ENCODE assay signal across 9 mouse cellular contexts in genomic region chr9:35188700-35189099, GRCm38 (mm10). TPM values are rescaled to one million over a fixed set of nuclear protein-coding genes. Genes with fewer than 3 reads are reported as not detected.
DNase-seq lines count a peak whose midpoint lies in the region; ATAC-seq and TF ChIP-seq lines count a peak whose summit lies in the region.
"Had no signal": no experiment of that assay in that cellular context is flagged by ENCODE, and none has a peak within 500 bp of the region (broad histone marks: within the 10 kb centered on the region; RNA-seq: fewer than 3 reads in every experiment).

No protein-coding gene starts in this region.

- H3K4me3 ChIP-seq in forebrain, embryonic 15.5 days: no peak overlapping the region
- H3K4me3 ChIP-seq in forebrain, embryonic 11.5 days (ENCODE audit: low read depth, low read length): no peak overlapping the region
- H3K4me3 ChIP-seq in neural tube, embryonic 13.5 days: no peak overlapping the region
- H3K4me3 ChIP-seq in kidney, adult 2 months (ENCODE audit: insufficient read depth, low read depth, low read length): no peak overlapping the region
- H3K4me3 ChIP-seq: limb, embryonic 12.5 days had no signal

- H3K4me1 ChIP-seq in forebrain, embryonic 15.5 days: peaks cover 10% of the 10 kb centered on the region
- no peaks in the 10 kb centered on the region for H3K4me1 ChIP-seq in forebrain, embryonic 11.5 days (replicated peaks; ENCODE audit: control insufficient read depth, insufficient read depth, low read length)
- no peaks in the 10 kb centered on the region for H3K4me1 ChIP-seq in neural tube, embryonic 13.5 days (replicated peaks)
- H3K4me1 ChIP-seq in kidney, adult 2 months (ENCODE audit: control insufficient read depth, insufficient read depth, low read length): no peaks in the 10 kb centered on the region
- H3K4me1 ChIP-seq: limb, embryonic 12.5 days had no signal

- WGBS in forebrain, embryonic 15.5 days: 55% methylated on average over 22 of the region's 22 CpGs
- WGBS in forebrain, embryonic 11.5 days: 77% methylated on average over 22 of the region's 22 CpGs
- 69% methylated on average over 22 of the region's 22 CpGs for WGBS in neural tube, embryonic 13.5 days
- 67% methylated on average over 22 of the region's 22 CpGs for WGBS in kidney, adult 2 months

- H3K36me3 ChIP-seq in forebrain, embryonic 15.5 days: no peaks in the 10 kb centered on the region
- H3K36me3 ChIP-seq in forebrain, embryonic 11.5 days (ENCODE audit: control insufficient read depth, insufficient read depth, low read length): no peaks in the 10 kb centered on the region
- peaks cover 24% of the 10 kb centered on the region; the same call in 1 of the 2 replicates for H3K36me3 ChIP-seq in neural tube, embryonic 13.5 days
- no peaks in the 10 kb centered on the region; the same call in 1 of the 2 replicates for H3K36me3 ChIP-seq in kidney, adult 2 months (ENCODE audit: control insufficient read depth, insufficient read depth, low read length)

- no peak overlapping the region for H3K9ac ChIP-seq in forebrain, embryonic 15.5 days (replicated peaks)
- no peak overlapping the region for H3K9ac ChIP-seq in forebrain, embryonic 11.5 days (ENCODE audit: low read length)
- H3K9ac ChIP-seq in neural tube, embryonic 13.5 days: no peak overlapping the region
- H3K9ac ChIP-seq: limb, embryonic 12.5 days had no signal

- H3K4me2 ChIP-seq in forebrain, embryonic 15.5 days (replicated peaks): peak overlapping the region; percentile 4; the same call in 1 of the 2 replicates
- no peak overlapping the region for H3K4me2 ChIP-seq in forebrain, embryonic 11.5 days (ENCODE audit: low read depth, low read length, severe bottlenecking)
- H3K4me2 ChIP-seq in neural tube, embryonic 13.5 days: no peak overlapping the region
- H3K4me2 ChIP-seq: limb, embryonic 12.5 days had no signal

- no peak overlapping the region; the same call in 1 of the 2 replicates for H3K27ac ChIP-seq in forebrain, embryonic 15.5 days (replicated peaks)
- H3K27ac ChIP-seq in forebrain, embryonic 11.5 days (ENCODE audit: low read depth, low read length): no peak overlapping the region
- no peak overlapping the region for H3K27ac ChIP-seq in neural tube, embryonic 13.5 days (replicated peaks)
- H3K27ac ChIP-seq in kidney, adult 2 months (ENCODE audit: insufficient read depth, low read depth, low read length): no peak overlapping the region
- H3K27ac ChIP-seq: limb, embryonic 12.5 days had no signal

- H3K27me3 ChIP-seq in forebrain, embryonic 15.5 days: no peaks in the 10 kb centered on the region
- no peaks in the 10 kb centered on the region for H3K27me3 ChIP-seq in forebrain, embryonic 11.5 days (ENCODE audit: control insufficient read depth, insufficient read depth, low read length)
- no peaks in the 10 kb centered on the region for H3K27me3 ChIP-seq in neural tube, embryonic 13.5 days
- H3K27me3 ChIP-seq in kidney, adult 2 months (replicated peaks; ENCODE audit: control insufficient read depth, insufficient read depth, low read length): no peaks in the 10 kb centered on the region
- H3K27me3 ChIP-seq: limb, embryonic 12.5 days had no signal

- no peak for TF ChIP-seq CTCF in kidney, adult 2 months (conservative IDR thresholded peaks at IDR 0.05; ENCODE audit: insufficient read depth, insufficient read length, low read depth, low read length)

- DNase-seq in forebrain, embryonic 11.5 days (ENCODE audit: low spot score): no peak
- no peak for DNase-seq in neural tube, embryonic 10.5 days (ENCODE audit: extremely low spot score, low spot score)
- peak; percentile 52 for DNase-seq in kidney, adult 2 months
- DNase-seq in lung, postnatal 36 days: peak; percentile 67
- DNase-seq in B cell, adult 2 months: no peak

- ATAC-seq in forebrain, embryonic 15.5 days (replicated peaks): peak; percentile 68
- no peak for ATAC-seq in forebrain, embryonic 11.5 days (replicated peaks; ENCODE audit: low FRiP score)
- ATAC-seq in neural tube, embryonic 13.5 days (ENCODE audit: low read depth): peak; percentile 57
- no peak; the same call in 1 of the 2 replicates for ATAC-seq in erythroid progenitor cell, adult 5-6 weeks (replicated peaks; ENCODE audit: low FRiP score, poor library complexity, severe bottlenecking)

- TF ChIP-seq POLR2A in kidney, adult 2 months (IDR thresholded peaks at IDR 0.05; ENCODE audit: low read depth, low read length): no peak

- H3K9me3 ChIP-seq in forebrain, embryonic 15.5 days: no peaks in the 10 kb centered on the region
- no peaks in the 10 kb centered on the region for H3K9me3 ChIP-seq in forebrain, embryonic 11.5 days (ENCODE audit: control insufficient read depth, low read length)
- H3K9me3 ChIP-seq in neural tube, embryonic 13.5 days: no peaks in the 10 kb centered on the region
- H3K9me3 ChIP-seq: limb, embryonic 12.5 days had no signal

RNA-seq across cellular contexts. Expression of gene Srpr, which starts 11.3 kb away (rescaled TPM):
- polyA plus RNA-seq in forebrain, embryonic 15.5 days (2015; fragmentation: Nextera tagmentation; extraction: Ambion mirVana): 49.4 and 54.4 TPM in 2 replicates
- 89.2 and 91.3 TPM in 2 replicates for polyA plus RNA-seq in forebrain, embryonic 11.5 days (2014; fragmentation: Nextera tagmentation; extraction: Ambion mirVana)
- polyA plus RNA-seq in neural tube, embryonic 13.5 days (2015; fragmentation: Nextera tagmentation; extraction: Ambion mirVana): 65.6 and 73.9 TPM in 2 replicates
- 84.9 and 85.9 TPM in 2 replicates for polyA plus RNA-seq in kidney, adult 2 months (2012; rRNA removed)
- total RNA-seq in erythroid progenitor cell, adult 5-6 weeks (2015; ENCODE audit: low replicate concordance): 34.2 and 48.6 TPM in 2 replicates
- 32.9 and 66.9 TPM in 2 replicates for total RNA-seq in erythroid progenitor cell, adult 5-6 weeks (2017; ENCODE audit: low replicate concordance)

RNA-seq across cellular contexts. Expression of gene Tirap, which starts 11.4 kb away (rescaled TPM):
- 3.8 and 4.4 TPM in 2 replicates for polyA plus RNA-seq in forebrain, embryonic 15.5 days (2015; fragmentation: Nextera tagmentation; extraction: Ambion mirVana)
- 17.1 and 17.3 TPM in 2 replicates for polyA plus RNA-seq in forebrain, embryonic 11.5 days (2014; fragmentation: Nextera tagmentation; extraction: Ambion mirVana)
- 6.6 TPM in 2 replicates for polyA plus RNA-seq in neural tube, embryonic 13.5 days (2015; fragmentation: Nextera tagmentation; extraction: Ambion mirVana)
- polyA plus RNA-seq in kidney, adult 2 months (2012; rRNA removed): 8.1 and 11.2 TPM in 2 replicates
- total RNA-seq in erythroid progenitor cell, adult 5-6 weeks (2015; ENCODE audit: low replicate concordance): 2.5 and 4.0 TPM in 2 replicates
- 0.83 and 1.2 TPM in 2 replicates for total RNA-seq in erythroid progenitor cell, adult 5-6 weeks (2017; ENCODE audit: low replicate concordance)

RNA-seq across cellular contexts. Expression of gene Dcps, which starts 12.8 kb away (rescaled TPM):
- polyA plus RNA-seq in forebrain, embryonic 15.5 days (2015; fragmentation: Nextera tagmentation; extraction: Ambion mirVana): 85.6 and 91.2 TPM in 2 replicates
- 104 and 113 TPM in 2 replicates for polyA plus RNA-seq in forebrain, embryonic 11.5 days (2014; fragmentation: Nextera tagmentation; extraction: Ambion mirVana)
- polyA plus RNA-seq in neural tube, embryonic 13.5 days (2015; fragmentation: Nextera tagmentation; extraction: Ambion mirVana): 70.9 and 72.5 TPM in 2 replicates
- polyA plus RNA-seq in kidney, adult 2 months (2012; rRNA removed): 36.2 and 41.1 TPM in 2 replicates
- total RNA-seq in erythroid progenitor cell, adult 5-6 weeks (2015; ENCODE audit: low replicate concordance): 5.4 and 17.3 TPM in 2 replicates
- total RNA-seq in erythroid progenitor cell, adult 5-6 weeks (2017; ENCODE audit: low replicate concordance): 10.3 and 18.7 TPM in 2 replicates

RNA-seq across cellular contexts. Expression of gene Foxred1, which starts 22.2 kb away (rescaled TPM):
- 42.8 and 43.4 TPM in 2 replicates for polyA plus RNA-seq in forebrain, embryonic 15.5 days (2015; fragmentation: Nextera tagmentation; extraction: Ambion mirVana)
- polyA plus RNA-seq in forebrain, embryonic 11.5 days (2014; fragmentation: Nextera tagmentation; extraction: Ambion mirVana): 45.5 and 49.2 TPM in 2 replicates
- 41.4 and 43.1 TPM in 2 replicates for polyA plus RNA-seq in neural tube, embryonic 13.5 days (2015; fragmentation: Nextera tagmentation; extraction: Ambion mirVana)
- 37.0 and 39.1 TPM in 2 replicates for polyA plus RNA-seq in kidney, adult 2 months (2012; rRNA removed)
- total RNA-seq in erythroid progenitor cell, adult 5-6 weeks (2015; ENCODE audit: low replicate concordance): 3.8 and 4.3 TPM in 2 replicates
- total RNA-seq in erythroid progenitor cell, adult 5-6 weeks (2017; ENCODE audit: low replicate concordance): 9.4 and 10.4 TPM in 2 replicates

Comparison
In these comparisons a context has a peak if more than half of its experiments do, and no peak if none do; other contexts are left out.
1. ATAC-seq: peak in forebrain, embryonic 15.5 days (single experiment) and neural tube, embryonic 13.5 days (single experiment); none in forebrain, embryonic 11.5 days (single experiment) and erythroid progenitor cell, adult 5-6 weeks (single experiment).
2. DNase-seq: peak in kidney, adult 2 months (single experiment) and lung, postnatal 36 days (single experiment); none in forebrain, embryonic 11.5 days (single experiment), neural tube, embryonic 10.5 days (single experiment) and B cell, adult 2 months (0 of 2).